Mouse (Mus musculus) G1E (cell line): ENCODE measurements at regions not wholly inside any gene's neighbourhood (a gene's known extent, or its start where the extent isn't known, plus 50 kb on each side); places are given as distances from the start of the nearest gene placed in this dataset.

Source experiments
- CTCF ChIP-seq: IDR thresholded peaks from 2 replicates; pipeline ENCODE4 v1.5.1; 2012; ENCODE audit warnings: low read depth, low read length, inconsistent platforms, mixed read lengths
- GATA1 ChIP-seq: IDR thresholded peaks from 2 replicates; pipeline ENCODE4 v1.6.1; 2012; ENCODE audit warnings: borderline replicate concordance, low read length, inconsistent platforms, mixed read lengths
- POLR2AphosphoS5 ChIP-seq: IDR thresholded peaks from 2 replicates; pipeline ENCODE4 v1.6.1; 2012; ENCODE audit warnings: low read depth, low read length, inconsistent platforms; ENCODE audit not compliant: insufficient replicate concordance

DNA sequence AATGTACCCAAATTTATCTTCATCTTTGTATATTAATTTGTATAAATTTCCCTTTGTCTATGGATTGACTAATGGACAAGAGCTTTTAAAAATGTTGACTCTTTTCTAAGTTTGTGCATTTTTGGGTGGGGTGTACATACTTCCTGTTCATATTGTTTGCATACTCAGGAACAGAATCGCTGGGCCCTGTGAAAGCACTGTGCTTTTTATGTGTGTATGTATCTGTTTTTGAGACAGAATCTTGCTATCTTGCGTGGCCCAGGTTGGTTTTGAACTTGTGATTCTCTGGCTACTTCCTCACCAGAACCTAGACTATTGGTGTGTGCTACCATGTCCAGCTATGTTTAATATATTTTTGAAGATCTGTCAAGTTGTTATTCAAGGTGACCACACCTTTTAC, 78.8 kb upstream of the Caprin1 start:
- TF ChIP-seq CTCF, result no peak
- no peak for TF ChIP-seq POLR2AphosphoS5
- TF ChIP-seq GATA1, result no peak
